Mouse (Mus musculus): ENCODE data around the gene Nfia.

Gene Nfia

GRCm38 (mm10) chr4:98108676-98109016 is 336.1 kb downstream of the Nfia start:
- no peak for DNase-seq

DNA sequence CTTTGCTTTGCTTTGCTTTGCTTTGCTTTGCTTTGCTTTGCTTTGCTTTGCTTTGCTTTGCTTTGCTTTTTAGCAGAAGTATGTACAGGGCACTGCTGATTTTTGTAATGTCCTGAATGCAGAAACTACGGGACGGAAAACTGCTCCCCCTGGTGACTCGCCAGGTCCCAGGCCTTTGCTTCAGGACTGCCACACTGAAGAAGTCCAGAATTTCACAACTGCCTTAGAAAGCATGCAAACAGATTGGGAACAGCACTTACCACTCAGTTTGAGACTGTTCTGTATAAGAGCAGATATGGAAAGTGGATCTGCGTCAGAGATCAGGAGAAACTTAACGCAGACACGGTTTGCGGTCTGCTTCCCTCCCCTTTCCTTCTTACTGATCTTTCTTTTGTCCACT is 336.5 kb downstream of the Nfia start:
- peak; percentile 82 for DNase-seq

- DNase-seq, result no peak
These were observed 337.4 kb downstream of the Nfia start for GRCm38 (mm10) chr4:98109911-98110310.

- DNase-seq, result no peak
These were observed 340.9 kb downstream of the Nfia start for GRCm38 (mm10) chr4:98113289-98114024.

DNA sequence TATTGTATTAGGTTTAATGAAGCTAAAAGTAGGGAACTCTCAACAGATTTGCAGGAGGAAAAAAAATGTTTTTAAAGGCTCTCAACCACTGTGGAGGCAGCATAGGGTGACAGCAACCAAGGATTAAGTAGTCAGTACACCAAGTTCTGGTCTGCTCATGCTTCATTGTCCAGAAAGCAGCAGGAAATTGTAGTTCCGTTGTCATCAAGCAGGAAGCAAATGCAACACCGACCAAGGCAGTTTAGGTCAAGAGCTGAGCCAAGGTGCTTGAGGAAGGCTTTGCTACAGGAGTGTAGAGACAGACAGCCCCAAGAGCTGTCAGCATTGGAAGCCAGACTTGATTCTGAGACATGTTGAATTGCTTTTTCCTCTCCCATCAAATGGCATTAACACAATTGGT is 342.4 kb downstream of the Nfia start:
- no peak for DNase-seq

GRCm38 (mm10) chr4:98115401-98115800 is 342.9 kb downstream of the Nfia start:
- no peak for DNase-seq

- DNase-seq, result no peak
These were observed 343.5 kb downstream of the Nfia start for GRCm38 (mm10) chr4:98116046-98116445.

- DNase-seq, result no peak
These were observed 345.6 kb downstream of the Nfia start for GRCm38 (mm10) chr4:98118126-98118525.

DNA sequence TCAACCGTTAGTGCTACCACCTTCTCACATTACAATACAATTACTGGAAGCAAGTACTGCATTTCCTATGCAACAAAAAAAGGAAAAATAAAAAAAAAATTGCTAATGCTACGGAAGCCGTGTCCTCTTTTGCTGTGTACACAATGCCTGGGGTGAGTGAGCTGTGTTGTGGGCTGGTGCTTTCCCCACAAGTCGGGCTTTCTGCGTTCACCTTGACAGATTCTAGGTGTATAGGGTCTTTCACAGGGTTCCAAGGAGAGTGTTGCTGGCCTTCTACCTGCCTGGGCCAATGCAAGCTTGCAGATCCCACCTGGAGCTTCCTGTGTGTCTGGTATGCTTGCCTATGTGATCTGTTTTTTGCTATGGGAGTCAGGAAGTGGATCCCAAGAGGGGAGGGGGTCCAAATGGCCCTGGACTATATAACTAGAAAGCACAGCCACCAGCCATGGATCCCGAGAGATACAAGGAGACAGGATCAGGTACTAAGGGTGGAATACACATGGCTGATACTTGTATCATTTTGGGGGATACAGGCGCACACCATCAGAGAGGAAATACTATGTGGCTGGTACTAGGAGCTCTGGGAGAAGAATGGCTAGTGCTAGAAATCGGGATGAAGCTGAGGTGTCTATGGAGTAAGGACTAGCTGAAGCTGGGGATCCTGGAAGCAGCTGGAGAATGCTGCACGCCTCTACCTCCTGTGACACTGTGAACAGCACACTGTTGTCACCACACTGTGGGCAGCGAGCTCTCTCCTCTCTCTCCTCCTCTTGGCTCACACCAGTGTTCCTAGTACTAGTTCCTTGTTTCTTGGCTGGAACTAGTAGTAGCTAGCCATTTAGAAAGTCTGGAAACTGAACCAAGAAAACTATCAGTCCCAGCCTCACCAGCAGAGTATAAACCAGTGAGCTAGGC is 346.5 kb downstream of the Nfia start:
- no peak for DNase-seq

- no peak for DNase-seq
These were observed 347.5 kb downstream of the Nfia start for GRCm38 (mm10) chr4:98119949-98120531.

GRCm38 (mm10) chr4:98120706-98121340 is 348.3 kb downstream of the Nfia start:
- DNase-seq, result no peak

GRCm38 (mm10) chr4:98126003-98126677 is 353.6 kb downstream of the Nfia start:
- DNase-seq, result no peak

DNA sequence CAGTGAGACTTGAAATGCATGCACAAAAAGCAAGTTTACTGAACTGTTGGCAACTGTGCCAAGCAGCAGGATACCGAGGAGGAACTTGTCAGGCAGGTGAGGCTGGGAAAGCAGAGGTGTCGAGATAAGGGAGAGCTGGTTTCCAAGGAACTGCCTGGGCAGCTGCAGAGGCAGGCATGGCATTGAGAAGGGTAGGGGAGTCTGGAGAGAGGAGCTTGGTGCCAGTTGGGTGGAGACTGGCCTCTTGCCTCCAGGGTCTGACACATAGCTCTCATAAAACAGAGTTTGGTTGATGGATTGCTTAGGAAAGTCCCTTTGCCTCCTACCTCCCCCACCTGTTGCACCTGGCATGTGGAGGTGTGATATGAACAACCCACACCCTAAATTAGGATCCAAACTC is 358.3 kb downstream of the Nfia start:
- no peak for DNase-seq

- no peak for DNase-seq
These were observed 361.5 kb downstream of the Nfia start for GRCm38 (mm10) chr4:98134027-98134426.

- DNase-seq, result no peak
These were observed 363.5 kb downstream of the Nfia start for GRCm38 (mm10) chr4:98136072-98136471.

- DNase-seq, result peak; percentile 13
These were observed 370.4 kb downstream of the Nfia start for GRCm38 (mm10) chr4:98142879-98143436.

- no peak for DNase-seq
These were observed 378.0 kb downstream of the Nfia start for GRCm38 (mm10) chr4:98150576-98150975.

DNA sequence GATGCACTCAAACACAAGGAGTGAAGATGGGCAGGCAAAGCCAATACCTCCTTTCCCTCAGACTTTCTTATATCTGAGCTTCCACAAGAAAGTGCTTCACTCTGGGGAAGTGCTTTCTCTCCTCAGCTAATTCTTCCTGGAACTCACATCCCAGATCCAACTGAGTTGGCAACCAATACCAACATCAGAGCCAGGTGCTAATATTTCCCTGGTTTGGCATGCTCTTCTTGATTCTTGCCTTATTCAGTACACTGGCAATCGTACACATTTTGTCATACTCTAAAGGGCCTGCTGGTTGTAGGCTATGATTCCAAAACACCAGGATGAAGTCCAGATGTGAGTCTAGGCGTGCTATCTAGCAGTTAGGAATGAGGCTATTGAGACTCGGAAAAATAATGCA is 385.4 kb downstream of the Nfia start:
- DNase-seq, result no peak

DNA sequence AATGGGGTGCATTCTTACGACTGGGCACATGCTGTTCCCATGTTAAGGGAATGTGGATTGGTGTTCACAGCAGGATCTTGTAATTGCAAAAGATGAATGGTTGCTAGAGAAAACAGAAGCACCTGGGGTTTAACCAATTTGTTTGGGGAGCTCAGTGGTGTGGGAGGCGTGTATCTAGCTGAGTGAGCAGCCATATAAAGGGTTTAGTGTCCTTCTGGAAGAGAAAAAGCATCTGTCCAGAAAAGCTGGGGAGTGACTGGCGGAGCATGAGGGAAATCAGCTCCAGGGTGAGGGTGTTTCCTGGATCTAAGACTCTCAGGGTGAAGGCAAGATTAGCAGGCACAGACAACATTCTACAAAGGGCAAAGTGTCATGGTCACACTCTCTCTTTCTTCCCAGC is 393.8 kb downstream of the Nfia start:
- DNase-seq, result no peak
